ENCODE assay signal across 8 mouse cellular contexts in genomic region chr6:83571840-83572667, GRCm38 (mm10). TPM values are rescaled to one million over a fixed set of nuclear protein-coding genes. Genes with fewer than 3 reads are reported as not detected.
DNase-seq lines count a peak whose midpoint lies in the region; ATAC-seq and TF ChIP-seq lines count a peak whose summit lies in the region.

No protein-coding gene starts in this region.

- ATAC-seq in heart, embryonic 15.5 days (replicated peaks; ENCODE audit: insufficient number of reproducible peaks, insufficient read depth, low FRiP score, low read depth), result peak; percentile 94
- peak; percentile 94 for ATAC-seq in liver, embryonic 14.5 days (ENCODE audit: insufficient read depth)
- ATAC-seq in neural tube, embryonic 11.5 days (ENCODE audit: insufficient read depth, low FRiP score, low TSS enrichment), result peak; percentile 92
- peak; percentile 96 for ATAC-seq in stomach, postnatal 0 days (ENCODE audit: low FRiP score, low TSS enrichment)

- peak overlapping the region; percentile 84 for H3K27ac ChIP-seq in forebrain, embryonic 10.5 days
- peak overlapping the region; percentile 66 for H3K27ac ChIP-seq in heart, embryonic 15.5 days
- peak overlapping the region; percentile 16; the same call in 1 of the 2 replicates for H3K27ac ChIP-seq in liver, embryonic 14.5 days
- peak overlapping the region; percentile 53; the same call in 1 of the 2 replicates for H3K27ac ChIP-seq in neural tube, embryonic 11.5 days (ENCODE audit: low read depth, low read length)
- H3K27ac ChIP-seq in stomach, postnatal 0 days (replicated peaks), result peak overlapping the region; percentile 77

- peak overlapping the region; percentile 93 for H3K4me2 ChIP-seq in heart, embryonic 15.5 days
- H3K4me2 ChIP-seq in liver, embryonic 14.5 days (ENCODE audit: low read depth), result peak overlapping the region; percentile 76
- peak overlapping the region; percentile 75 for H3K4me2 ChIP-seq in neural tube, embryonic 11.5 days (ENCODE audit: low read depth)
- H3K4me2 ChIP-seq in stomach, postnatal 0 days (replicated peaks; ENCODE audit: low read depth), result peak overlapping the region; percentile 75

- H3K4me1 ChIP-seq in forebrain, embryonic 10.5 days, result peaks cover 18% of the 10 kb centered on the region
- peaks cover 14% of the 10 kb centered on the region for H3K4me1 ChIP-seq in heart, embryonic 15.5 days (replicated peaks)
- H3K4me1 ChIP-seq in liver, embryonic 14.5 days (replicated peaks; ENCODE audit: control insufficient read depth in 2 of 2, insufficient read depth in 2 of 2, low read length in 1 of 2), result peaks cover 6 to 13% of the 10 kb centered on the region in 2 experiments
- peaks cover 11% of the 10 kb centered on the region for H3K4me1 ChIP-seq in neural tube, embryonic 11.5 days (ENCODE audit: control insufficient read depth, insufficient read depth, low read length)
- peaks cover 6% of the 10 kb centered on the region for H3K4me1 ChIP-seq in stomach, postnatal 0 days (replicated peaks; ENCODE audit: control insufficient read depth, insufficient read depth)

- H3K9me3 ChIP-seq in forebrain, embryonic 10.5 days, result no peaks in the 10 kb centered on the region
- no peaks in the 10 kb centered on the region for H3K9me3 ChIP-seq in heart, embryonic 15.5 days (replicated peaks)
- H3K9me3 ChIP-seq in liver, embryonic 14.5 days (ENCODE audit: control insufficient read depth, low read length), result no peaks in the 10 kb centered on the region
- no peaks in the 10 kb centered on the region for H3K9me3 ChIP-seq in neural tube, embryonic 11.5 days (ENCODE audit: control insufficient read depth, low read length)
- no peaks in the 10 kb centered on the region for H3K9me3 ChIP-seq in stomach, postnatal 0 days (ENCODE audit: control insufficient read depth, low read length)

- WGBS in forebrain, embryonic 10.5 days, result 5% methylated on average over 37 of the region's 37 CpGs
- 5% methylated on average over 37 of the region's 37 CpGs for WGBS in heart, embryonic 15.5 days
- 6% methylated on average over 37 of the region's 37 CpGs for whole genome bisulfite sequencing in liver, embryonic 14.5 days (ENCODE audit: insufficient replicate concordance)
- 4% methylated on average over 37 of the region's 37 CpGs for WGBS in neural tube, embryonic 11.5 days
- 5% methylated on average over 36 of the region's 37 CpGs for WGBS in stomach, postnatal 0 days

- TF ChIP-seq EP300 in liver, embryonic 14.5 days (IDR thresholded peaks at IDR 0.05; ENCODE audit: low read depth), result no peak
- TF ChIP-seq EP300 in stomach, postnatal 0 days (optimal IDR thresholded peaks at IDR 0.05), result no peak

- TF ChIP-seq CTCF in liver, embryonic 14.5 days (IDR thresholded peaks at IDR 0.05; ENCODE audit: low read depth), result no peak
- TF ChIP-seq CTCF in stomach, postnatal 0 days (IDR thresholded peaks at IDR 0.05; ENCODE audit: low read depth), result peak; percentile 37

- peak overlapping the region; percentile 68 for H3K9ac ChIP-seq in heart, embryonic 15.5 days
- H3K9ac ChIP-seq in liver, embryonic 14.5 days (replicated peaks), result peak overlapping the region; percentile 80
- peak overlapping the region; percentile 72 for H3K9ac ChIP-seq in neural tube, embryonic 11.5 days (ENCODE audit: low read length)
- peak overlapping the region; percentile 77 for H3K9ac ChIP-seq in stomach, postnatal 0 days (ENCODE audit: low read length)

- peaks cover 12% of the 10 kb centered on the region for H3K27me3 ChIP-seq in forebrain, embryonic 10.5 days (ENCODE audit: poor library complexity, severe bottlenecking)
- peaks cover 7% of the 10 kb centered on the region for H3K27me3 ChIP-seq in heart, embryonic 15.5 days
- H3K27me3 ChIP-seq in liver, embryonic 14.5 days (ENCODE audit: control insufficient read depth, insufficient read depth, low read length), result no peaks in the 10 kb centered on the region; the same call in 1 of the 2 replicates
- H3K27me3 ChIP-seq in neural tube, embryonic 11.5 days (ENCODE audit: control insufficient read depth, insufficient read depth, low read length), result no peaks in the 10 kb centered on the region
- H3K27me3 ChIP-seq in stomach, postnatal 0 days (ENCODE audit: control insufficient read depth, insufficient read depth, low read length), result no peaks in the 10 kb centered on the region

- peak overlapping the region; percentile 77 for H3K4me3 ChIP-seq in forebrain, embryonic 10.5 days
- peak overlapping the region; percentile 83 for H3K4me3 ChIP-seq in heart, embryonic 15.5 days
- peak overlapping the region; percentile 87 to 92 for H3K4me3 ChIP-seq in liver, embryonic 14.5 days (ENCODE audit: insufficient read depth in 1 of 2, low read depth in 2 of 2, low read length in 2 of 2)
- H3K4me3 ChIP-seq in neural tube, embryonic 11.5 days (ENCODE audit: low read depth, low read length), result peak overlapping the region; percentile 77
- peak overlapping the region; percentile 59 for H3K4me3 ChIP-seq in stomach, postnatal 0 days (ENCODE audit: low read depth, low read length)

- 0 out of 2 replicates have a peak, but pooled peaks cover 5% of the 10 kb centered on the region for H3K36me3 ChIP-seq in forebrain, embryonic 10.5 days (replicated peaks)
- H3K36me3 ChIP-seq in heart, embryonic 15.5 days, result no peaks in the 10 kb centered on the region; the same call in 1 of the 2 replicates
- no peaks in the 10 kb centered on the region for H3K36me3 ChIP-seq in liver, embryonic 14.5 days (replicated peaks; ENCODE audit: control insufficient read depth, insufficient read depth, low read depth)
- H3K36me3 ChIP-seq in neural tube, embryonic 11.5 days (ENCODE audit: control insufficient read depth, insufficient read depth, low read length), result no peaks in the 10 kb centered on the region
- H3K36me3 ChIP-seq in stomach, postnatal 0 days (ENCODE audit: control insufficient read depth, insufficient read depth, low read length), result no peaks in the 10 kb centered on the region

- peak; percentile 62 to 77 for DNase-seq in CD8-positive naive resting alpha-beta T cell, adult 2 months (ENCODE audit: low read depth in 2 of 2, low spot score in 2 of 2)
- DNase-seq in c-Kit-positive CD71-negative TER-119-negative erythroid progenitor cells, embryonic 14.5 days (ENCODE audit: low read depth), result peak; percentile 87
- DNase-seq in forebrain, embryonic 10.5 days (ENCODE audit: extremely low spot score, low spot score), result peak; percentile 87
- DNase-seq in kidney, postnatal 25 days, result peak; percentile 95 to 96
- peak; percentile 82 to 87 (median 85) for DNase-seq in liver, embryonic 14.5 days (ENCODE audit: low read depth in 3 of 3, low spot score in 3 of 3)
- DNase-seq in neural tube, embryonic 11.5 days (ENCODE audit: low spot score), result peak; percentile 91
- peak; percentile 91 for DNase-seq in stomach, postnatal 0 days (ENCODE audit: low spot score)

RNA-seq across cellular contexts. Expression of gene Stambp, which starts 0.5 kb away (rescaled TPM):
- 12.7 and 13.9 TPM in 2 replicates for polyA plus RNA-seq in forebrain, embryonic 10.5 days (2016; fragmentation: Nextera tagmentation; extraction: Ambion mirVana)
- 22.0 and 23.6 TPM in 2 replicates for polyA plus RNA-seq in heart, embryonic 15.5 days (2015; fragmentation: Nextera tagmentation; extraction: Ambion mirVana)
- 5.1 and 6.2 TPM in 2 replicates for polyA plus RNA-seq in liver, embryonic 14.5 days (2012; rRNA removed)
- polyA plus RNA-seq in liver, embryonic 14.5 days (2014; fragmentation: Nextera tagmentation; extraction: Ambion mirVana), result 9.9 and 10.1 TPM in 2 replicates
- 24.7 and 27.9 TPM in 2 replicates for polyA plus RNA-seq in neural tube, embryonic 11.5 days (2014; fragmentation: Nextera tagmentation; extraction: Ambion mirVana)
- polyA plus RNA-seq in stomach, postnatal 0 days (2015; fragmentation: Nextera tagmentation; extraction: Ambion mirVana), result 26.4 and 26.9 TPM in 2 replicates

RNA-seq across cellular contexts. Expression of gene Actg2, which starts 36.0 kb away (rescaled TPM):
- 0.12 and 0.26 TPM in 2 replicates for polyA plus RNA-seq in forebrain, embryonic 10.5 days (2016; fragmentation: Nextera tagmentation; extraction: Ambion mirVana)
- 17.5 and 41.6 TPM in 2 replicates for polyA plus RNA-seq in heart, embryonic 15.5 days (2015; fragmentation: Nextera tagmentation; extraction: Ambion mirVana)
- 2.3 and 2.7 TPM in 2 replicates for polyA plus RNA-seq in liver, embryonic 14.5 days (2012; rRNA removed)
- 1.4 and 2.4 TPM in 2 replicates for polyA plus RNA-seq in liver, embryonic 14.5 days (2014; fragmentation: Nextera tagmentation; extraction: Ambion mirVana)
- polyA plus RNA-seq in neural tube, embryonic 11.5 days (2014; fragmentation: Nextera tagmentation; extraction: Ambion mirVana), result 0.66 and 1.8 TPM in 2 replicates
- polyA plus RNA-seq in stomach, postnatal 0 days (2015; fragmentation: Nextera tagmentation; extraction: Ambion mirVana), result 2,872 and 3,802 TPM in 2 replicates

Comparison
In these comparisons a context has a peak if more than half of its experiments do, and no peak if none do; other contexts are left out.
1. Peak in every context shown above with its lines: DNase-seq, ATAC-seq, H3K4me3 ChIP-seq and H3K27ac ChIP-seq.
2. H3K27ac ChIP-seq: peak in every context shown above with its lines; median percentile 84 in forebrain, embryonic 10.5 days; 77 in stomach, postnatal 0 days; 66 in heart, embryonic 15.5 days; 53 in neural tube, embryonic 11.5 days; 16 in liver, embryonic 14.5 days.
3. RNA of gene Actg2, which starts 36.0 kb away (polyA plus RNA-seq): 2,872 to 3,802 TPM in stomach, postnatal 0 days; 17.5 to 41.6 TPM in heart, embryonic 15.5 days, 1.4 to 2.7 TPM in liver, embryonic 14.5 days, 0.66 to 1.8 TPM in neural tube, embryonic 11.5 days and 0.12 to 0.26 TPM in forebrain, embryonic 10.5 days; every median in the first group is over 10 times any median in the second.